Mouse (Mus musculus): ENCODE data around the gene Eno2. TPM values are rescaled to one million over a fixed set of nuclear protein-coding genes. Genes with fewer than 3 reads are reported as not detected.

Eno2 gene
- polyA plus RNA-seq, 1 experiment from 2014 or later = 210 TPM

- H3K4me1 ChIP-seq (ENCODE audit: control insufficient read depth, insufficient read depth, low read depth, low read length) = no peaks in the 10 kb centered on the region; the same call in 1 of the 2 replicates
- 88% methylated on average over 3 of the region's 3 CpGs for WGBS
Measured at GRCm38 (mm10) chr6:124791911-124792310, 22.4 kb upstream of the Eno2 start.

GRCm38 (mm10) chr6:124790121-124790520 lies 20.6 kb upstream of the Eno2 start:
- Histone ChIP-seq H3K27ac (ENCODE audit: low read depth, low read length) (no peak overlapping the region), H3K9ac (ENCODE audit: low read depth, low read length) (no peak overlapping the region), H3K4me2 (ENCODE audit: low read length) (no peak overlapping the region), H3K4me3 (ENCODE audit: low read length) (no peak overlapping the region), H3K27me3 (replicated peaks; ENCODE audit: control insufficient read depth, insufficient read depth, low read length) (no peaks in the 10 kb centered on the region), H3K36me3 (ENCODE audit: control insufficient read depth, insufficient read depth, low read length) (no peaks in the 10 kb centered on the region), H3K9me3 (ENCODE audit: control insufficient read depth, low read length) (no peaks in the 10 kb centered on the region), H3K4me1 (ENCODE audit: control insufficient read depth, insufficient read depth, low read depth, low read length) (no peaks in the 10 kb centered on the region; the same call in 1 of the 2 replicates)
- no peak for ATAC-seq
- WGBS = 72% methylated on average over 4 of the region's 4 CpGs

More at GRCm38 (mm10) chr6:124791911-124792310, 22.4 kb upstream of the Eno2 start:
- no peaks in the 10 kb centered on the region for H3K36me3 ChIP-seq (ENCODE audit: control insufficient read depth, insufficient read depth, low read length)
- H3K4me2 ChIP-seq (ENCODE audit: low read length) = no peak overlapping the region
- no peak overlapping the region for H3K4me3 ChIP-seq (ENCODE audit: low read length)
- no peak overlapping the region for H3K9ac ChIP-seq (ENCODE audit: low read depth, low read length)
- no peak overlapping the region for H3K27ac ChIP-seq (ENCODE audit: low read depth, low read length)
- no peaks in the 10 kb centered on the region for H3K9me3 ChIP-seq (ENCODE audit: control insufficient read depth, low read length)
- no peak for ATAC-seq
- H3K27me3 ChIP-seq (replicated peaks; ENCODE audit: control insufficient read depth, insufficient read depth, low read length) = no peaks in the 10 kb centered on the region

- Histone ChIP-seq H3K9me3 (ENCODE audit: control insufficient read depth, low read length) (no peaks in the 10 kb centered on the region), H3K36me3 (ENCODE audit: control insufficient read depth, insufficient read depth, low read length) (no peaks in the 10 kb centered on the region), H3K4me3 (ENCODE audit: low read length) (no peak overlapping the region), H3K27ac (ENCODE audit: low read depth, low read length) (no peak overlapping the region), H3K9ac (ENCODE audit: low read depth, low read length) (no peak overlapping the region), H3K4me2 (ENCODE audit: low read length) (no peak overlapping the region), H3K4me1 (ENCODE audit: control insufficient read depth, insufficient read depth, low read depth, low read length) (no peaks in the 10 kb centered on the region; the same call in 1 of the 2 replicates), H3K27me3 (replicated peaks; ENCODE audit: control insufficient read depth, insufficient read depth, low read length) (no peaks in the 10 kb centered on the region)
- 81% methylated on average over 4 of the region's 4 CpGs for WGBS
- ATAC-seq = no peak
Measured at GRCm38 (mm10) chr6:124789519-124789918, 20.0 kb upstream of the Eno2 start.

GRCm38 (mm10) chr6:124787722-124788121 lies 18.2 kb upstream of the Eno2 start:
- Histone ChIP-seq H3K27me3 (replicated peaks; ENCODE audit: control insufficient read depth, insufficient read depth, low read length) (no peaks in the 10 kb centered on the region), H3K27ac (ENCODE audit: low read depth, low read length) (no peak overlapping the region), H3K4me2 (ENCODE audit: low read length) (no peak overlapping the region), H3K4me1 (ENCODE audit: control insufficient read depth, insufficient read depth, low read depth, low read length) (no peaks in the 10 kb centered on the region; the same call in 1 of the 2 replicates), H3K9ac (ENCODE audit: low read depth, low read length) (no peak overlapping the region), H3K36me3 (ENCODE audit: control insufficient read depth, insufficient read depth, low read length) (no peaks in the 10 kb centered on the region), H3K4me3 (ENCODE audit: low read length) (no peak overlapping the region), H3K9me3 (ENCODE audit: control insufficient read depth, low read length) (no peaks in the 10 kb centered on the region)
- 79% methylated on average over 10 of the region's 10 CpGs for WGBS
- no peak for ATAC-seq

GRCm38 (mm10) chr6:124786756-124787420 lies 17.4 kb upstream of the Eno2 start:
- Histone ChIP-seq H3K4me1 (ENCODE audit: control insufficient read depth, insufficient read depth, low read depth, low read length) (no peaks in the 10 kb centered on the region; the same call in 1 of the 2 replicates), H3K9me3 (ENCODE audit: control insufficient read depth, low read length) (no peaks in the 10 kb centered on the region), H3K27ac (ENCODE audit: low read depth, low read length) (no peak overlapping the region), H3K4me2 (ENCODE audit: low read length) (no peak overlapping the region), H3K27me3 (replicated peaks; ENCODE audit: control insufficient read depth, insufficient read depth, low read length) (no peaks in the 10 kb centered on the region), H3K36me3 (ENCODE audit: control insufficient read depth, insufficient read depth, low read length) (no peaks in the 10 kb centered on the region), H3K4me3 (ENCODE audit: low read length) (no peak overlapping the region), H3K9ac (ENCODE audit: low read depth, low read length) (no peak overlapping the region)
- 46% methylated on average over 8 of the region's 8 CpGs for WGBS
- no peak for ATAC-seq

- no peak overlapping the region for H3K4me2 ChIP-seq (ENCODE audit: low read length)
- no peaks in the 10 kb centered on the region for H3K36me3 ChIP-seq (ENCODE audit: control insufficient read depth, insufficient read depth, low read length)
- H3K4me3 ChIP-seq (ENCODE audit: low read length) = no peak overlapping the region
- no peaks in the 10 kb centered on the region for H3K27me3 ChIP-seq (replicated peaks; ENCODE audit: control insufficient read depth, insufficient read depth, low read length)
- no peak overlapping the region for H3K27ac ChIP-seq (ENCODE audit: low read depth, low read length)
- no peak for ATAC-seq
- WGBS = 15% methylated on average over 6 of the region's 6 CpGs
- peaks cover 8% of the 10 kb centered on the region for H3K4me1 ChIP-seq (ENCODE audit: control insufficient read depth, insufficient read depth, low read depth, low read length)
- H3K9me3 ChIP-seq (ENCODE audit: control insufficient read depth, low read length) = no peaks in the 10 kb centered on the region
- no peak overlapping the region for H3K9ac ChIP-seq (ENCODE audit: low read depth, low read length)
Measured at GRCm38 (mm10) chr6:124782436-124782835, 13.0 kb upstream of the Eno2 start.

- Histone ChIP-seq H3K27me3 (replicated peaks; ENCODE audit: control insufficient read depth, insufficient read depth, low read length) (no peaks in the 10 kb centered on the region), H3K4me3 (ENCODE audit: low read length) (no peak overlapping the region), H3K9me3 (ENCODE audit: control insufficient read depth, low read length) (no peaks in the 10 kb centered on the region), H3K4me1 (ENCODE audit: control insufficient read depth, insufficient read depth, low read depth, low read length) (peaks cover 8% of the 10 kb centered on the region), H3K9ac (ENCODE audit: low read depth, low read length) (no peak overlapping the region), H3K4me2 (ENCODE audit: low read length) (no peak overlapping the region), H3K27ac (ENCODE audit: low read depth, low read length) (no peak overlapping the region), H3K36me3 (ENCODE audit: control insufficient read depth, insufficient read depth, low read length) (no peaks in the 10 kb centered on the region)
- WGBS = 87% methylated on average over 7 of the region's 7 CpGs
- ATAC-seq = no peak
Measured at GRCm38 (mm10) chr6:124780917-124781316, 11.4 kb upstream of the Eno2 start.

GRCm38 (mm10) chr6:124779984-124780416 lies 10.5 kb upstream of the Eno2 start:
- peak overlapping the region; percentile 40 for H3K4me3 ChIP-seq (ENCODE audit: low read length)
- peak overlapping the region; percentile 62 for H3K4me2 ChIP-seq (ENCODE audit: low read length)
- H3K27me3 ChIP-seq (replicated peaks; ENCODE audit: control insufficient read depth, insufficient read depth, low read length) = no peaks in the 10 kb centered on the region
- WGBS = 4% methylated on average over 10 of the region's 10 CpGs
- peak; percentile 60; the same call in 1 of the 2 replicates for ATAC-seq
- H3K9ac ChIP-seq (ENCODE audit: low read depth, low read length) = peak overlapping the region; percentile 39; the same call in 1 of the 2 replicates
- peaks cover 8% of the 10 kb centered on the region for H3K4me1 ChIP-seq (ENCODE audit: control insufficient read depth, insufficient read depth, low read depth, low read length)
- H3K36me3 ChIP-seq (ENCODE audit: control insufficient read depth, insufficient read depth, low read length) = no peaks in the 10 kb centered on the region
- no peaks in the 10 kb centered on the region for H3K9me3 ChIP-seq (ENCODE audit: control insufficient read depth, low read length)
- H3K27ac ChIP-seq (ENCODE audit: low read depth, low read length) = no peak overlapping the region

- H3K27ac ChIP-seq (ENCODE audit: low read depth, low read length) = 0 out of 2 replicates have a peak within 1 kb of the TSS, but pooled peaks have one; percentile 11
- 2% methylated on average over 23 of the region's 23 CpGs for WGBS
Measured at GRCm38 (mm10) chr6:124779222-124779983, 9.9 kb upstream of the Eno2 start, which contains the start of gene Lrrc23. Lrrc23 (minus strand) TSS chr6:124779727.

More at GRCm38 (mm10) chr6:124779222-124779983, 9.9 kb upstream of the Eno2 start, which contains the start of gene Lrrc23:
- ATAC-seq = peak; percentile 53
- no peaks in the 10 kb centered on the region for H3K27me3 ChIP-seq (replicated peaks; ENCODE audit: control insufficient read depth, insufficient read depth, low read length)
- H3K4me3 ChIP-seq (ENCODE audit: low read length) = peak within 1 kb of the TSS; percentile 40
- H3K4me2 ChIP-seq (ENCODE audit: low read length) = peak within 1 kb of the TSS; percentile 62
- H3K4me1 ChIP-seq (ENCODE audit: control insufficient read depth, insufficient read depth, low read depth, low read length) = peaks cover 8% of the 10 kb centered on the region
- H3K9ac ChIP-seq (ENCODE audit: low read depth, low read length) = peak within 1 kb of the TSS; percentile 39; the same call in 1 of the 2 replicates
- H3K36me3 ChIP-seq (ENCODE audit: control insufficient read depth, insufficient read depth, low read length) = no peaks in the 10 kb centered on the region
- H3K9me3 ChIP-seq (ENCODE audit: control insufficient read depth, low read length) = no peaks in the 10 kb centered on the region

Measured in hindbrain, embryonic 16.5 days (tissue).